Mouse (Mus musculus) forebrain, postnatal 0 days (tissue): ENCODE data around the gene Gbp8. TPM values are rescaled to one million over a fixed set of nuclear protein-coding genes. Genes with fewer than 3 reads are reported as not detected.

Experiments
- ATAC-seq: fragments of 200-750 bp; cut with Nextera tagmentation; 2 replicates; pipeline ENCODE4 v1.8.0; 2017; ENCODE audit warnings: mild to moderate bottlenecking, moderate library complexity
- DNase-seq: peaks from one replicate; pipeline ENCODE4 v3.0.0-alpha.2; 2015
- H3K27ac ChIP-seq: fragments of 300-500 bp; sonication (generic); 2 replicates; pipeline ENCODE4 v1.5.1; 2014; ENCODE audit warnings: low read depth, mild to moderate bottlenecking, antibody characterized with exemption, low read length, moderate library complexity, mixed read lengths
- H3K27me3 ChIP-seq: fragments of 300-500 bp; sonication (generic); 2 replicates; pipeline ENCODE4 v1.6.1; 2014; ENCODE audit warnings: mild to moderate bottlenecking, low read length, mixed read lengths; ENCODE audit not compliant: insufficient read depth
- H3K36me3 ChIP-seq: fragments of 300-500 bp; sonication (generic); 2 replicates; pipeline ENCODE4 v1.6.1; 2014; ENCODE audit warnings: mild to moderate bottlenecking, moderate library complexity; ENCODE audit not compliant: insufficient read depth
- H3K4me1 ChIP-seq: fragments of 300-500 bp; sonication (generic); 2 replicates; pipeline ENCODE4 v1.6.1; 2014; ENCODE audit warnings: antibody characterized with exemption; ENCODE audit not compliant: insufficient read depth
- H3K4me2 ChIP-seq: fragments of 300-500 bp; sonication (generic); 2 replicates; pipeline ENCODE4 v1.6.1; 2014; ENCODE audit warnings: low read depth, mild to moderate bottlenecking, moderate library complexity
- H3K4me3 ChIP-seq: fragments of 300-500 bp; sonication (generic); 2 replicates; pipeline ENCODE4 v1.5.1; 2014; ENCODE audit warnings: low read depth, low read length, mixed read lengths
- H3K9ac ChIP-seq: fragments of 300-500 bp; sonication (generic); 2 replicates; pipeline ENCODE4 v1.6.1; 2014; ENCODE audit warnings: mild to moderate bottlenecking
- H3K9me3 ChIP-seq: fragments of 300-500 bp; sonication (generic); 2 replicates; pipeline ENCODE4 v1.6.1; 2016; ENCODE audit warnings: low read length
- CTCF ChIP-seq: sonication (generic); IDR thresholded peaks from 2 replicates; pipeline ENCODE4 v1.5.1; 2016; ENCODE audit warnings: antibody characterized with exemption, control low read depth, low read depth
- WGBS: fragments of 180-500 bp; shearing (Covaris S2); extraction: QIAGEN DNeasy Blood & Tissue Kit; methylation state at CpG from one replicate; pipeline ENCODE4 v1.1.7; 2014; 5-methylcytosine and 5-hydroxymethylcytosine counted together
- polyA plus RNA-seq: library from polyadenylated mRNA; unstranded; fragments of >200 nt; fragmentation: Nextera tagmentation; extraction: Ambion mirVana; gene quantifications from 2 replicates; pipeline ENCODE4 v1.2.1, GENCODE M21; 2015
- total RNA-seq: library from RNA; depleted of rRNA; stranded (reverse); fragments of >200 nt; gene quantifications from 2 replicates; pipeline ENCODE4 v1.2.3, GENCODE M21; 2014; rRNA removed

The Gbp8 gene
- total and polyA plus RNA-seq, 2 experiments from 2014 or later: 0.22 TPM; not detected in 1

- DNase-seq (no peak), ATAC-seq (peak; percentile 51)
- Histone ChIP-seq H3K4me2 (no peak overlapping the region), H3K27me3 (no peaks in the 10 kb centered on the region), H3K4me1 (no peaks in the 10 kb centered on the region), H3K36me3 (no peaks in the 10 kb centered on the region), H3K27ac (no peak overlapping the region), H3K9ac (no peak overlapping the region), H3K9me3 (no peaks in the 10 kb centered on the region), H3K4me3 (no peak overlapping the region)
- no peak for TF ChIP-seq CTCF
- WGBS: 63% methylated on average over 2 of the region's 2 CpGs
Observed at GRCm38 (mm10) chr5:104979040-104979513, 160.3 kb downstream of the Gbp8 start.

Other genes with a start within 250 kb of the Gbp8 start
- gene Abcg3, start 156.8 kb downstream of the Gbp8 start, total RNA-seq: 0.31 and 0.43 TPM in 2 replicates
- 0.19 and 0.30 TPM in 2 replicates for gene Abcg3, start 156.8 kb downstream of the Gbp8 start, polyA plus RNA-seq
- 1.9 and 2.6 TPM in 2 replicates for gene Gbp9, start within 50 bp of the Gbp8 start, total RNA-seq
- 1.1 TPM in 2 replicates for gene Gbp9, start within 50 bp of the Gbp8 start, polyA plus RNA-seq
- gene Gbp4, start within 50 bp of the Gbp8 start, total RNA-seq: 1.5 and 2.3 TPM in 2 replicates
- gene Gbp4, start within 50 bp of the Gbp8 start, polyA plus RNA-seq: 0.54 and 0.82 TPM in 2 replicates
- gene Gbp10, start 100.0 kb upstream of the Gbp8 start, total RNA-seq: 0.57 and 0.69 TPM in 2 replicates
- 0.56 and 0.78 TPM in 2 replicates for gene Gbp10, start 100.0 kb upstream of the Gbp8 start, polyA plus RNA-seq
- not detected in 2 replicates for gene Gm43302, start 154.2 kb upstream of the Gbp8 start, total RNA-seq
- 0.33 TPM in 1 of 2 replicates, not detected in the other for gene Gm43302, start 154.2 kb upstream of the Gbp8 start, polyA plus RNA-seq
- 2.0 and 3.2 TPM in 2 replicates for gene Gbp6, start 154.2 kb upstream of the Gbp8 start, total RNA-seq
- 1.1 and 1.8 TPM in 2 replicates for gene Gbp6, start 154.2 kb upstream of the Gbp8 start, polyA plus RNA-seq